Mouse (Mus musculus) adrenal gland, adult (tissue): Measurements from ENCODE around the gene Timm9.

ENCODE experiments used
- DNase-seq, 2 experiments: peaks; one replicate each; pipeline ENCODE4 v3.0.0; 2022 to 2023; ENCODE audit warnings: low spot score in 1 of 2; ENCODE audit not compliant: inconsistent age in 2 of 2

Gene Timm9

GRCm38 (mm10) chr12:71107216-71107771 lies 29.2 kb downstream of the Timm9 start:
- DNase-seq, result peak; percentile 59 to 84

DNA sequence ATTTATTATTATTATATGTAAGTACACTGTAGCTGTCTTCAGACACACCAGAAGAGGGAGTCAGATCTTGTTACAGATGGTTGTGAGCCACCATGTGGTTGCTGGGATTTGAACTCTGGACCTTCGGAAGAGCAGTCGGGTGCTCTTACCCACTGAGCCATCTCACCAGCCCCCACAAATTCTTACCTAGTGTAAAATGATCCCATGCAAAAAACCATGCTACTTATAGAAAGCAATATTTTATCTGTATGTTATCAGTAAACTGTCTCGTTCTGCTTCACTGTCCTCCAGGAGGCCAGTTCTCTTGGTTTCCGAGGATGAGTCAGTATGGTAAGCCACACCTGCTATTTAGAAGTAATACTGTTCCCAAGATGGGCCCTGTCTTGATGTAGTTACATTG lies 32.2 kb downstream of the Timm9 start:
- DNase-seq, result peak in 1 of 2 experiments; percentile 11

GRCm38 (mm10) chr12:71086331-71086730 lies 50.2 kb downstream of the Timm9 start:
- no peak for DNase-seq
